13 mouse cellular contexts compared by ENCODE assay signal in the genomic region with DNA sequence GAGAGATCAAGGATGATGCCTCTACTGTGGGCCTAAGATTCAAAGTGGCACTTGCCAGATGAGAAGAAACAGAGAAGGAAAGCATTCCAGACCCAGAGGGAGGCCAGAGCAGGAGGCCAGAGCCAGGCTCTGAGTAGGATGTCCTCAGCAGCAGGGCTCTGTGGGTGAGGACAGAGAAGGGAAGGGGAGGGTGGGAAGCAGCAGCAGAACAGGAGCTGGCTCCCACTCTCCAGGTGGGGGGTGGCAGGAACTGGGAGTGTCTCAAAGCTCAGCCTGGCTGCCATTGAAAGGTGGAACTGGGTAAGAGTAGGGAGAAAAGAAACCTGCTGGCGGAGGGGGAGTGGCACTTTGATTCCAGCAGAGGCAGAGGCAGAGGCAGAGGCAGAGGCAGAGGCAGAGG. TPM values are rescaled to one million over a fixed set of nuclear protein-coding genes. Genes with fewer than 3 reads are reported as not detected.
DNase-seq lines count a peak whose midpoint lies in the region; ATAC-seq lines count a peak whose summit lies in the region.
"Had no signal": no experiment of that assay in that cellular context is flagged by ENCODE, and none has a peak within 500 bp of the region (broad histone marks: within the 10 kb centered on the region; RNA-seq: fewer than 3 reads in every experiment).

No protein-coding gene starts in this region.

- no peaks in the 10 kb centered on the region for H3K36me3 ChIP-seq in heart, embryonic 10.5 days
- H3K36me3 ChIP-seq in lung, embryonic 16.5 days (ENCODE audit: control insufficient read depth, insufficient read depth, low read length) = no peaks in the 10 kb centered on the region
- no peaks in the 10 kb centered on the region for H3K36me3 ChIP-seq in intestine, embryonic 16.5 days (ENCODE audit: control insufficient read depth, insufficient read depth, low read length)

- no peak for ATAC-seq in lung, embryonic 16.5 days (ENCODE audit: low read depth)
- no peak for ATAC-seq in intestine, embryonic 16.5 days

- peaks cover 72% of the 10 kb centered on the region for H3K4me1 ChIP-seq in heart, embryonic 10.5 days
- H3K4me1 ChIP-seq in lung, embryonic 16.5 days (replicated peaks; ENCODE audit: control insufficient read depth, insufficient read depth, low read length) = peaks cover 59% of the 10 kb centered on the region
- peaks cover 43% of the 10 kb centered on the region for H3K4me1 ChIP-seq in intestine, embryonic 16.5 days (ENCODE audit: control insufficient read depth, insufficient read depth, low read length)

- peak overlapping the region; percentile 83 for H3K27ac ChIP-seq in heart, embryonic 10.5 days
- H3K27ac ChIP-seq in lung, embryonic 16.5 days (ENCODE audit: low read length) = peak overlapping the region; percentile 91
- peak overlapping the region; percentile 5; the same call in 1 of the 2 replicates for H3K27ac ChIP-seq in intestine, embryonic 16.5 days (ENCODE audit: low read length)
- H3K27ac ChIP-seq: macrophage had no signal

- H3K27me3 ChIP-seq in heart, embryonic 10.5 days (ENCODE audit: insufficient read depth, poor library complexity, severe bottlenecking) = no peaks in the 10 kb centered on the region
- no peaks in the 10 kb centered on the region for H3K27me3 ChIP-seq in lung, embryonic 16.5 days (ENCODE audit: control insufficient read depth, insufficient read depth, low read depth, low read length)
- no peaks in the 10 kb centered on the region for H3K27me3 ChIP-seq in intestine, embryonic 16.5 days (replicated peaks; ENCODE audit: control insufficient read depth, insufficient read depth, low read length)

- no peaks in the 10 kb centered on the region for H3K9me3 ChIP-seq in heart, embryonic 10.5 days
- H3K9me3 ChIP-seq in lung, embryonic 16.5 days (ENCODE audit: control insufficient read depth, low read length) = no peaks in the 10 kb centered on the region
- H3K9me3 ChIP-seq in intestine, embryonic 16.5 days (ENCODE audit: control insufficient read depth, low read length) = no peaks in the 10 kb centered on the region

- WGBS in heart, embryonic 10.5 days = 87% methylated on average over 1 of the region's 1 CpGs
- 96% methylated on average over 1 of the region's 1 CpGs for WGBS in lung, embryonic 16.5 days
- 82% methylated on average over 1 of the region's 1 CpGs for WGBS in intestine, embryonic 16.5 days

- no peak overlapping the region for H3K4me3 ChIP-seq in heart, embryonic 10.5 days
- H3K4me3 ChIP-seq in lung, embryonic 16.5 days (ENCODE audit: low read length) = no peak overlapping the region
- no peak overlapping the region for H3K4me3 ChIP-seq in intestine, embryonic 16.5 days (ENCODE audit: low read length)

- DNase-seq in heart, embryonic 10.5 days (ENCODE audit: low spot score) = no peak
- no peak for DNase-seq in heart, adult 18-20 months
- no peak for DNase-seq in lung, postnatal 10 days
- DNase-seq in right cerebral cortex, postnatal 36 days (ENCODE audit: low spot score in 2 of 2) = no peak
- DNase-seq in T-cell, adult 2 months (ENCODE audit: low spot score) = no peak
- no peak for DNase-seq in lung, adult 18-20 months
- DNase-seq: cerebellum, adult 9-11 months; gastrocnemius, postnatal 36 days; right cerebral cortex, postnatal 4 days; thymus, postnatal 4 days had no signal

- H3K4me2 ChIP-seq in lung, embryonic 16.5 days (ENCODE audit: low read depth, low read length) = no peak overlapping the region
- H3K4me2 ChIP-seq in intestine, embryonic 16.5 days (ENCODE audit: low read depth, low read length) = no peak overlapping the region

- H3K9ac ChIP-seq in lung, embryonic 16.5 days (ENCODE audit: low read length) = no peak overlapping the region
- H3K9ac ChIP-seq in intestine, embryonic 16.5 days (ENCODE audit: low read depth, low read length) = no peak overlapping the region

RNA-seq across cellular contexts. Expression of a gene that starts 46.1 kb away (rescaled TPM):
- 3.4 and 8.6 TPM in 2 replicates for polyA plus RNA-seq in heart, embryonic 10.5 days (2016; fragmentation: Nextera tagmentation; extraction: Ambion mirVana)
- total RNA-seq in heart, adult 18-20 months (2021) = 10 to 100 TPM; 18.8 to 21.4 TPM
- polyA plus RNA-seq in lung, embryonic 16.5 days (2015; fragmentation: Nextera tagmentation; extraction: Ambion mirVana) = 4.3 and 4.5 TPM in 2 replicates
- polyA plus RNA-seq in intestine, embryonic 16.5 days (2015; fragmentation: Nextera tagmentation; extraction: Ambion mirVana) = 2.0 and 2.6 TPM in 2 replicates

Comparison
In these comparisons a context has a peak if more than half of its experiments do, and no peak if none do; other contexts are left out.
1. H3K27ac ChIP-seq: peak in every context shown above with its lines; median percentile 91 in lung, embryonic 16.5 days; 83 in heart, embryonic 10.5 days; 5 in intestine, embryonic 16.5 days.